Mouse (Mus musculus): ENCODE measurements around the gene Mrps12. TPM values are rescaled to one million over a fixed set of nuclear protein-coding genes. Genes with fewer than 3 reads are reported as not detected.

The Mrps12 gene
- polyA plus RNA-seq (2014; fragmentation: Nextera tagmentation; extraction: Ambion mirVana), result 108 and 128 TPM in 2 replicates

- Histone ChIP-seq H3K9me3 (ENCODE audit: control insufficient read depth, low read length) (no peaks in the 10 kb centered on the region), H3K9ac (replicated peaks; ENCODE audit: low read length) (peak within 1 kb of the TSS; percentile 73), H3K36me3 (ENCODE audit: control insufficient read depth, insufficient read depth, low read length) (peaks cover 24% of the 10 kb centered on the region; the same call in 1 of the 2 replicates), H3K27me3 (ENCODE audit: control insufficient read depth, insufficient read depth, low read length) (no peaks in the 10 kb centered on the region), H3K4me1 (ENCODE audit: control insufficient read depth, insufficient read depth, low read length) (peaks cover 10% of the 10 kb centered on the region), H3K27ac (replicated peaks; ENCODE audit: low read depth, low read length) (peak within 1 kb of the TSS; percentile 80), H3K4me3 (replicated peaks; ENCODE audit: low read depth, low read length) (peak within 1 kb of the TSS; percentile 75), H3K4me2 (ENCODE audit: low read length) (peak within 1 kb of the TSS; percentile 69)
- DNase-seq (peak; percentile 98), ATAC-seq (ENCODE audit: low FRiP score, low TSS enrichment) (peak; percentile 98)
- WGBS, result under 1% methylated on average over 39 of the region's 39 CpGs
These were observed at the start of gene Mrps12, which contains the start of gene Sars2 for GRCm38 (mm10) chr7:28741709-28742438. Gene Mrps12, minus strand, starts transcription at chr7:28741820. Gene Sars2, plus strand, starts transcription at chr7:28741992.

- H3K9ac ChIP-seq (replicated peaks; ENCODE audit: low read length), result no peak overlapping the region
- WGBS, result 52% methylated on average over 8 of the region's 8 CpGs
- H3K27me3 ChIP-seq (ENCODE audit: control insufficient read depth, insufficient read depth, low read length), result no peaks in the 10 kb centered on the region
- no peaks in the 10 kb centered on the region for H3K9me3 ChIP-seq (ENCODE audit: control insufficient read depth, low read length)
- no peak overlapping the region for H3K4me2 ChIP-seq (ENCODE audit: low read length)
- no peak overlapping the region for H3K27ac ChIP-seq (replicated peaks; ENCODE audit: low read depth, low read length)
- H3K4me3 ChIP-seq (replicated peaks; ENCODE audit: low read depth, low read length), result no peak overlapping the region
- peaks cover 18% of the 10 kb centered on the region; the same call in 1 of the 2 replicates for H3K36me3 ChIP-seq (ENCODE audit: control insufficient read depth, insufficient read depth, low read length)
- no peaks in the 10 kb centered on the region for H3K4me1 ChIP-seq (ENCODE audit: control insufficient read depth, insufficient read depth, low read length)
- ATAC-seq (ENCODE audit: low FRiP score, low TSS enrichment) (no peak), DNase-seq (peak; percentile 38)
These were observed 48.6 kb upstream of the Mrps12 start for GRCm38 (mm10) chr7:28790066-28790806.

GRCm38 (mm10) chr7:28789235-28789634 is 47.6 kb upstream of the Mrps12 start:
- DNase-seq, result no peak
- ATAC-seq (ENCODE audit: low FRiP score, low TSS enrichment), result no peak
- Histone ChIP-seq H3K27ac (replicated peaks; ENCODE audit: low read depth, low read length) (no peak overlapping the region), H3K9ac (replicated peaks; ENCODE audit: low read length) (no peak overlapping the region), H3K9me3 (ENCODE audit: control insufficient read depth, low read length) (no peaks in the 10 kb centered on the region), H3K36me3 (ENCODE audit: control insufficient read depth, insufficient read depth, low read length) (peaks cover 25% of the 10 kb centered on the region; the same call in 1 of the 2 replicates), H3K4me2 (ENCODE audit: low read length) (no peak overlapping the region), H3K27me3 (ENCODE audit: control insufficient read depth, insufficient read depth, low read length) (no peaks in the 10 kb centered on the region), H3K4me3 (replicated peaks; ENCODE audit: low read depth, low read length) (no peak overlapping the region), H3K4me1 (ENCODE audit: control insufficient read depth, insufficient read depth, low read length) (no peaks in the 10 kb centered on the region)
- 88% methylated on average over 3 of the region's 3 CpGs for WGBS

GRCm38 (mm10) chr7:28788307-28789195 is 46.9 kb upstream of the Mrps12 start, which contains the start of gene Rinl:
Gene Rinl, plus strand, starts transcription at chr7:28788969.
- H3K9me3 ChIP-seq (ENCODE audit: control insufficient read depth, low read length), result no peaks in the 10 kb centered on the region
- H3K4me1 ChIP-seq (ENCODE audit: control insufficient read depth, insufficient read depth, low read length), result no peaks in the 10 kb centered on the region
- no peak within 1 kb of the TSS for H3K4me3 ChIP-seq (replicated peaks; ENCODE audit: low read depth, low read length)
- H3K4me2 ChIP-seq (ENCODE audit: low read length), result no peak within 1 kb of the TSS
- no peaks in the 10 kb centered on the region for H3K27me3 ChIP-seq (ENCODE audit: control insufficient read depth, insufficient read depth, low read length)
- DNase-seq, result no peak
- 85% methylated on average over 5 of the region's 5 CpGs for WGBS
- no peak within 1 kb of the TSS for H3K9ac ChIP-seq (replicated peaks; ENCODE audit: low read length)
- H3K27ac ChIP-seq (replicated peaks; ENCODE audit: low read depth, low read length), result no peak within 1 kb of the TSS
- peaks cover 31% of the 10 kb centered on the region for H3K36me3 ChIP-seq (ENCODE audit: control insufficient read depth, insufficient read depth, low read length)
- no peak for ATAC-seq (ENCODE audit: low FRiP score, low TSS enrichment)

- Histone ChIP-seq H3K27ac (replicated peaks; ENCODE audit: low read depth, low read length) (no peak overlapping the region), H3K4me3 (replicated peaks; ENCODE audit: low read depth, low read length) (no peak overlapping the region), H3K9ac (replicated peaks; ENCODE audit: low read length) (no peak overlapping the region), H3K36me3 (ENCODE audit: control insufficient read depth, insufficient read depth, low read length) (peaks cover 36% of the 10 kb centered on the region), H3K9me3 (ENCODE audit: control insufficient read depth, low read length) (no peaks in the 10 kb centered on the region), H3K27me3 (ENCODE audit: control insufficient read depth, insufficient read depth, low read length) (no peaks in the 10 kb centered on the region), H3K4me1 (ENCODE audit: control insufficient read depth, insufficient read depth, low read length) (no peaks in the 10 kb centered on the region), H3K4me2 (ENCODE audit: low read length) (no peak overlapping the region)
- DNase-seq, result no peak
- WGBS, result 93% methylated on average over 9 of the region's 9 CpGs
- ATAC-seq (ENCODE audit: low FRiP score, low TSS enrichment), result no peak
These were observed 46.3 kb upstream of the Mrps12 start for GRCm38 (mm10) chr7:28787884-28788283.

GRCm38 (mm10) chr7:28785161-28785560 is 43.5 kb upstream of the Mrps12 start:
- H3K36me3 ChIP-seq (ENCODE audit: control insufficient read depth, insufficient read depth, low read length), result peaks cover 42% of the 10 kb centered on the region
- no peaks in the 10 kb centered on the region for H3K27me3 ChIP-seq (ENCODE audit: control insufficient read depth, insufficient read depth, low read length)
- H3K4me2 ChIP-seq (ENCODE audit: low read length), result no peak overlapping the region
- no peak overlapping the region for H3K4me3 ChIP-seq (replicated peaks; ENCODE audit: low read depth, low read length)
- DNase-seq (no peak), ATAC-seq (ENCODE audit: low FRiP score, low TSS enrichment) (no peak)
- H3K9ac ChIP-seq (replicated peaks; ENCODE audit: low read length), result no peak overlapping the region
- H3K27ac ChIP-seq (replicated peaks; ENCODE audit: low read depth, low read length), result no peak overlapping the region
- no peaks in the 10 kb centered on the region for H3K4me1 ChIP-seq (ENCODE audit: control insufficient read depth, insufficient read depth, low read length)
- no peaks in the 10 kb centered on the region for H3K9me3 ChIP-seq (ENCODE audit: control insufficient read depth, low read length)
- WGBS, result 72% methylated on average over 5 of the region's 5 CpGs

- Histone ChIP-seq H3K9ac (replicated peaks; ENCODE audit: low read length) (no peak overlapping the region), H3K4me1 (ENCODE audit: control insufficient read depth, insufficient read depth, low read length) (no peaks in the 10 kb centered on the region), H3K27me3 (ENCODE audit: control insufficient read depth, insufficient read depth, low read length) (no peaks in the 10 kb centered on the region), H3K36me3 (ENCODE audit: control insufficient read depth, insufficient read depth, low read length) (peaks cover 41% of the 10 kb centered on the region), H3K4me3 (replicated peaks; ENCODE audit: low read depth, low read length) (no peak overlapping the region), H3K9me3 (ENCODE audit: control insufficient read depth, low read length) (no peaks in the 10 kb centered on the region), H3K27ac (replicated peaks; ENCODE audit: low read depth, low read length) (no peak overlapping the region), H3K4me2 (ENCODE audit: low read length) (no peak overlapping the region)
- WGBS, result 92% methylated on average over 8 of the region's 8 CpGs
- DNase-seq (no peak), ATAC-seq (ENCODE audit: low FRiP score, low TSS enrichment) (no peak)
These were observed 39.6 kb upstream of the Mrps12 start for GRCm38 (mm10) chr7:28781261-28781663.

- no peaks in the 10 kb centered on the region for H3K27me3 ChIP-seq (ENCODE audit: control insufficient read depth, insufficient read depth, low read length)
- DNase-seq, result no peak
- H3K27ac ChIP-seq (replicated peaks; ENCODE audit: low read depth, low read length), result no peak overlapping the region
- no peak for ATAC-seq (ENCODE audit: low FRiP score, low TSS enrichment)
- H3K4me1 ChIP-seq (ENCODE audit: control insufficient read depth, insufficient read depth, low read length), result no peaks in the 10 kb centered on the region
- 86% methylated on average over 7 of the region's 7 CpGs for WGBS
- H3K4me3 ChIP-seq (replicated peaks; ENCODE audit: low read depth, low read length), result no peak overlapping the region
- H3K9ac ChIP-seq (replicated peaks; ENCODE audit: low read length), result no peak overlapping the region
- no peak overlapping the region for H3K4me2 ChIP-seq (ENCODE audit: low read length)
- H3K9me3 ChIP-seq (ENCODE audit: control insufficient read depth, low read length), result no peaks in the 10 kb centered on the region
- H3K36me3 ChIP-seq (ENCODE audit: control insufficient read depth, insufficient read depth, low read length), result peaks cover 39% of the 10 kb centered on the region
These were observed 39.2 kb upstream of the Mrps12 start for GRCm38 (mm10) chr7:28780857-28781256.
